Mouse (Mus musculus): ENCODE data around the gene Helb. TPM values are rescaled to one million over a fixed set of nuclear protein-coding genes. Genes with fewer than 3 reads are reported as not detected.

Gene Helb
- polyA plus RNA-seq, 1 experiment from 2014 or later = 3.1 TPM

GRCm38 (mm10) chr10:120066319-120066718, 46.5 kb downstream of the Helb start:
- no peaks in the 10 kb centered on the region for H3K27me3 ChIP-seq
- 88% methylated on average over 10 of the region's 10 CpGs for WGBS
- ATAC-seq = no peak

GRCm38 (mm10) chr10:120064424-120064823, 48.4 kb downstream of the Helb start:
- Histone ChIP-seq H3K4me3 (replicated peaks) (no peak overlapping the region), H3K4me2 (replicated peaks) (no peak overlapping the region), H3K9me3 (no peaks in the 10 kb centered on the region), H3K4me1 (replicated peaks) (no peaks in the 10 kb centered on the region), H3K9ac (replicated peaks) (no peak overlapping the region), H3K27me3 (no peaks in the 10 kb centered on the region), H3K27ac (no peak overlapping the region), H3K36me3 (peaks cover 9% of the 10 kb centered on the region)
- WGBS = 24% methylated on average over 5 of the region's 5 CpGs
- no peak for ATAC-seq

More at GRCm38 (mm10) chr10:120066319-120066718, 46.5 kb downstream of the Helb start:
- no peaks in the 10 kb centered on the region for H3K9me3 ChIP-seq
- no peak overlapping the region for H3K27ac ChIP-seq
- H3K9ac ChIP-seq (replicated peaks) = no peak overlapping the region
- no peaks in the 10 kb centered on the region for H3K4me1 ChIP-seq (replicated peaks)
- no peak overlapping the region for H3K4me3 ChIP-seq (replicated peaks)
- H3K36me3 ChIP-seq = peaks cover 6% of the 10 kb centered on the region
- H3K4me2 ChIP-seq (replicated peaks) = no peak overlapping the region

DNA sequence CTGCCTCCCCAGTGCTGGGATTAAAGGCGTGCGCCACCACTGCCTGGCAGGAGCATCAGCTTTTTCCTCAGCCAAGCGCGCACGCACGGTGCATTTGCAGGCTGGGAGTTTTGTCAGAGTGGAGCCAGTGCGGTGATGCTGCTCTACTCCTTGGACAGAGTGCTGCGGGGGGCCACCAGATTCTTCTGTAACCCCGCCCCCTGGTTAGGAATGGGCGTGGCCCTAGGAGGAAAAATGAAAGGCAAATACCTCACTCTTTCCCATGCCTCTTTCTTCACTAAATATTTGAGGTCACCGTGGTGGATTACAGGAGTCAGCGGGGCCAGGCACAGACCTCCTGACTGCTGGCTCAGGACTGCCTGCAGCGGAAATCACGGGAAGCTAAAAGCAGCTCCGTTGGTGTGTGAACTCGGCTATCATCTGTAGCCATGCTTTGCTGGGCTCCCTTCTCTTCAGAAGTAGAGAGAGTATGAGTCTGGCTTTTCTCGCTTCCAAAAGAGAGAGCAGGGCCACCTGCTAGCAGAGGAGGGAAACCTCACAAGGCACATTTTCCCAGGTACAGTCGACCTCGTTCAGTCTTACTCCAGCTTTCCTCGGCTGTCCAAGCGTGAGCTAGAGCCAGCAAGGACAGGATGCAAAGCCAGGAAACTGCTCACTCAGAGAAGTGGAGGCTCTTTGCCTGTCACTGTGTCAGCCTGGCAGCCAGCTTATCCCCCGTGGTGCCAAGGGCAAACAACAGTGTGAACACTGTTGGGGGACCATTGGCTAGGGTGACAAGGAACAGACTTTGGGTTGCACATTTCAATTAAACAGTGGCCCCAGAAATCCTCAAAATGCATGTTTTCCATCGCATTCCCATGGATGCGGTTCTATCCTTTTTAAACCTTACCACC, 51.3 kb downstream of the Helb start:
- H3K9me3 ChIP-seq = no peaks in the 10 kb centered on the region
- no peak overlapping the region for H3K27ac ChIP-seq
- no peaks in the 10 kb centered on the region for H3K4me1 ChIP-seq (replicated peaks)
- H3K9ac ChIP-seq (replicated peaks) = no peak overlapping the region
- H3K4me2 ChIP-seq (replicated peaks) = no peak overlapping the region
- no peak for ATAC-seq
- H3K4me3 ChIP-seq (replicated peaks) = no peak overlapping the region
- H3K27me3 ChIP-seq = no peaks in the 10 kb centered on the region
- peaks cover 20% of the 10 kb centered on the region for H3K36me3 ChIP-seq
- WGBS = 84% methylated on average over 24 of the region's 24 CpGs

DNA sequence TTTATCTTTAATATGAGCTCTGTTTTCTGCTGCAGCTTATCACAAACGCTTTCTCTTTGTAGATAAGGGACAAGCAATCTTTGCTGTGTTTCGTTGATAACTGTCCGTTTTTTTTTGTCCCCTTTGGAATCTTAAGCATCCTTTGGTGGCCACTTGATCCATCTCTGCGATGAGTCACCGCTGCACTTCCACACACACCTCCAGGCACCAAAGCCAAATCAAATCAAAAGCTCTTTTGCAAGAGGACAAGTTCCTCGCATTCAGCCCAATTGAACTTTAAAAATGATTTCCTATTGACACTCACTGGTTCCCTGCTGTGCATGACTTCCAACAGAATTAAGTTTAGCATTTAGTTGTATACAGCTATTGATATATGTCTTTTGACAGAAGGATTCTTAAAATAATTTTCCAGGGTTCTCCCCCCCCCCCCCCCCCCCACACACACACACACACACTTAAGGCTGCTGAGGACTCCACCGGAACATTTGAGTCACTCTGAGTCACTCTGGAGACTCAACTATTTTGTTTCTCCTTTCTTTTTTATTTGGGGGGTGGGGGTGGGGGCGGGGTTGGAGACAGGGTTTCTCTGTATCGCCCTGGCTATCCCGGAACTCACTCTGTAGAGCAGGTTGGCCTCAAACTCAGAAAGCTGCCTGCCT, 52.1 kb downstream of the Helb start:
- 83% methylated on average over 10 of the region's 10 CpGs for whole genome bisulfite sequencing

DNA sequence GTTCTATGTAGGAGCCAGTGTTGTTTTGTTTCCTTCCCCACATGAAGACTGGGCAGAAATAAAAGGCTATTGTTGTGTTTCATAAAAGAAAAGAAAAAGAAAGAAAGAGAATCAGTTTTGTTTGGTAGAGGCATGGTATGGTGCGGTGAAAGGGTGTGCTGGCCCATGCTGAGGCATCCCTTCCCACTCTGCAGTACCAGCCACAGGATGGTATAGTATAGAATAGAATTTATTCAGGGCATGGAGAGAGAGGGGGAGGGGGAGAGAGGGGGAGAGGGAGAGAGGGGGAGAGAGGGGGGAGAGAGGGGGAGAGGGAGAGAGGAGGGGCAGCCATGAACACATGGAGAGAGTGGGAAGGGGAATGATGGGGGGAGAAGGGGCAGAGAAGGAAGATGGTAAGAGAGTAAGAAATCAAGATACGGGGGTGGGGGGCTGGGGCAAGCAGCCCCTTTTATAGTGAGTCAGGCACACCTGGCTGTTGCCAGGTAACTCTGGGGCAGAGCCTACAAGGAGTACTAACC, 68.0 kb downstream of the Helb start:
- no peak overlapping the region for H3K4me3 ChIP-seq (replicated peaks)
- no peak overlapping the region for H3K4me2 ChIP-seq (replicated peaks)
- WGBS = 61% methylated on average over 2 of the region's 2 CpGs
- no peak overlapping the region for H3K27ac ChIP-seq
- no peaks in the 10 kb centered on the region for H3K27me3 ChIP-seq
- no peaks in the 10 kb centered on the region for H3K9me3 ChIP-seq
- H3K4me1 ChIP-seq (replicated peaks) = peaks cover 8% of the 10 kb centered on the region; the same call in 1 of the 2 replicates
- no peak for ATAC-seq
- H3K9ac ChIP-seq (replicated peaks) = no peak overlapping the region
- H3K36me3 ChIP-seq = peaks cover 8% of the 10 kb centered on the region

More for the DNA sequence above, 52.1 kb downstream of the Helb start:
- H3K36me3 ChIP-seq = peaks cover 20% of the 10 kb centered on the region
- no peak for ATAC-seq
- no peak overlapping the region for H3K27ac ChIP-seq
- H3K4me1 ChIP-seq (replicated peaks) = no peaks in the 10 kb centered on the region
- H3K9ac ChIP-seq (replicated peaks) = no peak overlapping the region
- no peaks in the 10 kb centered on the region for H3K9me3 ChIP-seq
- H3K4me3 ChIP-seq (replicated peaks) = no peak overlapping the region
- no peaks in the 10 kb centered on the region for H3K27me3 ChIP-seq
- H3K4me2 ChIP-seq (replicated peaks) = no peak overlapping the region

DNA sequence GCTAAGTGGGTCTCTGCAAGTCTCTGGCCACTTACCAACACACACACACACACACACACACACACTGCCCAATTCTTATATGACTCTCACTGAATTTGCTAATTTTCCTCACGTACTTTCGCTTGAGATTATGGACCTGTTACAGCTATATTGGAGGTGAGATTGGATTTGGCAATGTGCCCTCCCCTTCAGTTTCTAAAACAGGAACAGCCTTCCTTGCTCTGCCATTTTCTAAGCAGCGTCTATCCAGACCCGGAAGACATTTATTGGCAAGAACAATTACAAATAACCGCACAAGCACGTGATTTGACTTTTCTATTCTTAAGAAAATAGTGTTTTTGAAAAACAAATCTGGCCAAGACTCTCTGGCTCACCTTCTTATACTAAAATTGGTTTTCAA, 68.5 kb downstream of the Helb start:
- Histone ChIP-seq H3K27ac (no peak overlapping the region), H3K4me1 (replicated peaks) (peaks cover 8% of the 10 kb centered on the region; the same call in 1 of the 2 replicates), H3K4me2 (replicated peaks) (no peak overlapping the region), H3K9me3 (no peaks in the 10 kb centered on the region), H3K36me3 (peaks cover 8% of the 10 kb centered on the region), H3K4me3 (replicated peaks) (no peak overlapping the region), H3K9ac (replicated peaks) (no peak overlapping the region), H3K27me3 (no peaks in the 10 kb centered on the region)
- ATAC-seq = no peak
- WGBS = 75% methylated on average over 6 of the region's 6 CpGs

DNA sequence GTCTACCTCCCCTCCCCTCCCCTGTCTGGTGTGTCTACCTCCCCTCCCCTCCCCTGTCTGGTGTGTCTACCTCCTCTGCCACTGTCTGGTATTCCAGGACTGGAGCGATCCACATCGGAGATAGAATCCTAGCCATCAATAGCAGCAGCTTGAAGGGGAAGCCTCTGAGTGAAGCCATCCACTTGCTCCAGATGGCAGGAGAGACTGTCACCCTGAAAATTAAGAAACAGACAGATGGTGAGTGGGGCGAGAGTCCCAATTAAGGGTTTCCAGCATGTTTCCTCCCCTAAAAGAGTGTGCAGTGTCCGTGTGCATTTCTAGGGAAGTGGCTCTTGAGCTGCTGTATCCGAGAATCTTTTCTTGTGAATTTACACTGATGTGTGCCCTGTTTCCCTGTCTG, 74.6 kb downstream of the Helb start:
- ATAC-seq = no peak
- 89% methylated on average over 5 of the region's 5 CpGs for WGBS
- H3K27ac ChIP-seq = no peak overlapping the region

DNA sequence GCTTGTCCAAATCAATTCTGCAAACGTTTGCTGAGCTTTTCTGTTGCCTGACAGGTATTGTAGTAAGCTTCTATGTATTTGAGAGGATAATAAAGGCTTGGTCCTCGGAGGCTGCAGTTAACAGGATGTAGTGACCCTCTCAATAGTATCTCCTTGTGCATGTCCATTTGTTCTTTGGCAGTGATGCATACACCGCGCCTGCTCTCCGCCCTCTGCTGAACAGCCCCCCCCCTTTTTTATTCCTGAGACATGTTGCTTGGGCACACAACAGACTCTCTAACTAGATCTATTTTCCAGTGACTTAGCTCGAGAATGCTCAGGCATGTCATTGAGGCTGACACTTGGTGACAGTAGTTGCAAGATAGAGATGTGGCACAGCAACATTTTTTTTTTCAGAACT, 77.0 kb downstream of the Helb start:
- Histone ChIP-seq H3K36me3 (peaks cover 12% of the 10 kb centered on the region), H3K9ac (replicated peaks) (no peak overlapping the region), H3K27me3 (peaks cover 14% of the 10 kb centered on the region), H3K4me1 (replicated peaks) (peaks cover 21% of the 10 kb centered on the region), H3K9me3 (no peaks in the 10 kb centered on the region), H3K4me2 (replicated peaks) (peak overlapping the region; percentile 28), H3K27ac (peak overlapping the region; percentile 44), H3K4me3 (replicated peaks) (no peak overlapping the region)
- peak; percentile 60 for ATAC-seq
- WGBS = 20% methylated on average over 6 of the region's 6 CpGs

More for the DNA sequence above, 74.6 kb downstream of the Helb start:
- Histone ChIP-seq H3K4me2 (replicated peaks) (no peak overlapping the region), H3K27me3 (peaks cover 5% of the 10 kb centered on the region), H3K36me3 (peaks cover 12% of the 10 kb centered on the region), H3K9ac (replicated peaks) (no peak overlapping the region), H3K4me1 (replicated peaks) (peaks cover 21% of the 10 kb centered on the region), H3K4me3 (replicated peaks) (no peak overlapping the region), H3K9me3 (no peaks in the 10 kb centered on the region)

- Histone ChIP-seq H3K4me1 (replicated peaks) (peaks cover 21% of the 10 kb centered on the region), H3K4me3 (replicated peaks) (no peak overlapping the region), H3K27me3 (peaks cover 14% of the 10 kb centered on the region), H3K36me3 (peaks cover 12% of the 10 kb centered on the region), H3K4me2 (replicated peaks) (peak overlapping the region; percentile 28), H3K9ac (replicated peaks) (no peak overlapping the region), H3K27ac (peak overlapping the region; percentile 44; the same call in 1 of the 2 replicates), H3K9me3 (no peaks in the 10 kb centered on the region)
- peak; percentile 58 for ATAC-seq
- WGBS = 24% methylated on average over 15 of the region's 15 CpGs
Observed at GRCm38 (mm10) chr10:120035211-120035733, 77.5 kb downstream of the Helb start.

- peaks cover 14% of the 10 kb centered on the region for H3K27me3 ChIP-seq
- no peaks in the 10 kb centered on the region for H3K9me3 ChIP-seq
- H3K4me2 ChIP-seq (replicated peaks) = no peak overlapping the region
- no peak overlapping the region for H3K4me3 ChIP-seq (replicated peaks)
- peaks cover 5% of the 10 kb centered on the region for H3K36me3 ChIP-seq
- peaks cover 21% of the 10 kb centered on the region for H3K4me1 ChIP-seq (replicated peaks)
- ATAC-seq = no peak
- WGBS = 65% methylated on average over 9 of the region's 9 CpGs
- no peak overlapping the region for H3K9ac ChIP-seq (replicated peaks)
- no peak overlapping the region for H3K27ac ChIP-seq
Observed at GRCm38 (mm10) chr10:120033866-120034265, 78.9 kb downstream of the Helb start.
